ENCODE assay signal across 29 mouse cellular contexts in the genomic region with DNA sequence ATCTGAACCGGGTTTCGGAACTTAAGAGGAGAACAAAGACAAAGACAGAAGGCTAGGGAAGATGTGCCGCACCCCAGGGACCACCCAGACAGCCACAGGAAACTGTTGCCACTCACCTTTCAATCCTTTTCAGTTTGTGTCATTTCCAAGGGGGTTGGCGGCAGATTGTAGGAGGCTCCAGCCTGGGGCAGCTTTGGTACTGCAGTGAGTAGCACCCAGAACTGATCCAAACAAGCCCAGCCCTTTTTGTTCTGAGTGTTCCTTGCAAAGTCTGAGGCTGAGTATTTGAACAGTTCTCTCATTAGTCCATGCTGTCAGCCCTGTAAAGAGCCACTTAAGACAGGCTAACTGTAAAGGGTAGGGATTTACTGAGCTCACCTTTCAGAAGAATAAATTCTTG.
DNase-seq lines count a peak whose midpoint lies in the region; ATAC-seq and TF ChIP-seq lines count a peak whose summit lies in the region.
"Had no signal": no experiment of that assay in that cellular context is flagged by ENCODE, and none has a peak within 500 bp of the region (broad histone marks: within the 10 kb centered on the region; RNA-seq: fewer than 3 reads in every experiment).

No protein-coding gene starts in this region.

- no peaks in the 10 kb centered on the region for H3K36me3 ChIP-seq in lung, embryonic 14.5 days (ENCODE audit: insufficient read depth)
- no peaks in the 10 kb centered on the region for H3K36me3 ChIP-seq in stomach, embryonic 14.5 days (ENCODE audit: control insufficient read depth, insufficient read depth, low read length)
- no peaks in the 10 kb centered on the region for H3K36me3 ChIP-seq in stomach, postnatal 0 days (ENCODE audit: control insufficient read depth, insufficient read depth, low read length)
- H3K36me3 ChIP-seq in embryonic facial prominence, embryonic 14.5 days (ENCODE audit: control insufficient read depth, insufficient read depth, low read length): no peaks in the 10 kb centered on the region
- H3K36me3 ChIP-seq: G1E; hindbrain, embryonic 13.5 days; stomach, embryonic 15.5 days had no signal

- TF ChIP-seq EP300 in stomach, postnatal 0 days (optimal IDR thresholded peaks at IDR 0.05): no peak

- H3K27me3 ChIP-seq in lung, embryonic 14.5 days (ENCODE audit: insufficient read depth, low read length): no peaks in the 10 kb centered on the region
- no peaks in the 10 kb centered on the region for H3K27me3 ChIP-seq in stomach, embryonic 14.5 days (ENCODE audit: control insufficient read depth, insufficient read depth, low read length)
- no peaks in the 10 kb centered on the region for H3K27me3 ChIP-seq in stomach, postnatal 0 days (ENCODE audit: control insufficient read depth, insufficient read depth, low read length)
- no peaks in the 10 kb centered on the region for H3K27me3 ChIP-seq in embryonic facial prominence, embryonic 14.5 days (replicated peaks; ENCODE audit: control insufficient read depth, insufficient read depth, low read length)
- H3K27me3 ChIP-seq: hindbrain, embryonic 13.5 days; stomach, embryonic 15.5 days had no signal

- no peaks in the 10 kb centered on the region for H3K9me3 ChIP-seq in lung, embryonic 14.5 days (ENCODE audit: low read depth, low read length)
- H3K9me3 ChIP-seq in stomach, embryonic 14.5 days (ENCODE audit: control insufficient read depth, low read depth, low read length): no peaks in the 10 kb centered on the region
- no peaks in the 10 kb centered on the region for H3K9me3 ChIP-seq in stomach, postnatal 0 days (ENCODE audit: control insufficient read depth, low read length)
- no peaks in the 10 kb centered on the region for H3K9me3 ChIP-seq in embryonic facial prominence, embryonic 14.5 days (ENCODE audit: control insufficient read depth, low read length)
- H3K9me3 ChIP-seq: hindbrain, embryonic 13.5 days; stomach, embryonic 15.5 days had no signal

- ATAC-seq in lung, embryonic 14.5 days (ENCODE audit: insufficient read depth): peak; percentile 47; the same call in 1 of the 2 replicates
- 0 out of 2 replicates have a peak, but pooled peaks have one; percentile 18 for ATAC-seq in stomach, embryonic 14.5 days (ENCODE audit: insufficient number of reproducible peaks, insufficient read depth, low FRiP score, low read depth)
- ATAC-seq in stomach, postnatal 0 days (ENCODE audit: low FRiP score, low TSS enrichment): no peak
- peak; percentile 67 for ATAC-seq in embryonic facial prominence, embryonic 14.5 days (ENCODE audit: low read depth)
- ATAC-seq: forebrain, embryonic 14.5 days; intestine, postnatal 0 days; midbrain, embryonic 16.5 days had no signal

- no peaks in the 10 kb centered on the region for H3K4me1 ChIP-seq in lung, embryonic 14.5 days (ENCODE audit: insufficient read depth)
- no peaks in the 10 kb centered on the region for H3K4me1 ChIP-seq in stomach, embryonic 14.5 days (ENCODE audit: control insufficient read depth, insufficient read depth, low read length)
- no peaks in the 10 kb centered on the region for H3K4me1 ChIP-seq in stomach, postnatal 0 days (replicated peaks; ENCODE audit: control insufficient read depth, insufficient read depth)
- H3K4me1 ChIP-seq in embryonic facial prominence, embryonic 14.5 days (ENCODE audit: control insufficient read depth, insufficient read depth, low read length): no peaks in the 10 kb centered on the region
- H3K4me1 ChIP-seq: hindbrain, embryonic 13.5 days; stomach, embryonic 15.5 days had no signal

- no peak overlapping the region for H3K4me3 ChIP-seq in lung, embryonic 14.5 days (ENCODE audit: low read depth, low read length)
- H3K4me3 ChIP-seq in stomach, embryonic 14.5 days (ENCODE audit: low read depth, low read length): no peak overlapping the region
- H3K4me3 ChIP-seq in stomach, postnatal 0 days (ENCODE audit: low read depth, low read length): no peak overlapping the region
- H3K4me3 ChIP-seq in embryonic facial prominence, embryonic 14.5 days (ENCODE audit: low read depth, low read length): no peak overlapping the region
- H3K4me3 ChIP-seq: gastrocnemius, adult 2 months; hindbrain, embryonic 13.5 days; stomach, embryonic 15.5 days had no signal

- 44% methylated on average over 4 of the region's 4 CpGs for WGBS in lung, embryonic 14.5 days
- 47% methylated on average over 4 of the region's 4 CpGs for WGBS in stomach, embryonic 14.5 days
- 56% methylated on average over 4 of the region's 4 CpGs for WGBS in stomach, postnatal 0 days
- WGBS in embryonic facial prominence, embryonic 14.5 days: 48% methylated on average over 4 of the region's 4 CpGs

- H3K27ac ChIP-seq in lung, embryonic 14.5 days (ENCODE audit: low read depth): 0 out of 2 replicates have a peak overlapping the region, but pooled peaks have one; percentile 20
- H3K27ac ChIP-seq in stomach, embryonic 14.5 days (ENCODE audit: low read length): no peak overlapping the region
- H3K27ac ChIP-seq in stomach, postnatal 0 days (replicated peaks): no peak overlapping the region
- H3K27ac ChIP-seq in embryonic facial prominence, embryonic 14.5 days (replicated peaks; ENCODE audit: low read depth, low read length): no peak overlapping the region
- H3K27ac ChIP-seq: gastrocnemius, adult 2 months; hindbrain, embryonic 13.5 days; liver, embryonic 14.5 days; stomach, embryonic 15.5 days had no signal

- H3K4me2 ChIP-seq in lung, embryonic 14.5 days: no peak overlapping the region
- H3K4me2 ChIP-seq in stomach, embryonic 14.5 days (replicated peaks; ENCODE audit: low read depth, low read length): no peak overlapping the region
- no peak overlapping the region for H3K4me2 ChIP-seq in stomach, postnatal 0 days (replicated peaks; ENCODE audit: low read depth)
- no peak overlapping the region for H3K4me2 ChIP-seq in embryonic facial prominence, embryonic 14.5 days (ENCODE audit: low read depth, low read length)
- H3K4me2 ChIP-seq: heart, embryonic 11.5 days; hindbrain, embryonic 13.5 days; stomach, embryonic 15.5 days had no signal

- DNase-seq in lung, embryonic 14.5 days: no peak
- DNase-seq in lung, postnatal 4 days: no peak
- DNase-seq in stomach, postnatal 0 days (ENCODE audit: low spot score): no peak
- DNase-seq in R1 (ENCODE audit: low read depth, low spot score): peak; percentile 51
- DNase-seq in embryonic facial prominence, embryonic 14.5 days (ENCODE audit: low spot score): no peak
- DNase-seq in right cerebral cortex, postnatal 14 days: no peak
- DNase-seq in layer of hippocampus, adult 8-10 months (ENCODE audit: low spot score in 2 of 2): no peak
- DNase-seq: adrenal gland, postnatal 36 days; cerebellum, adult 2 months; cerebellum, postnatal 36 days; gastrocnemius, adult 2 months; gastrocnemius, postnatal 36 days; heart, adult 18-20 months; heart, postnatal 36 days; kidney, adult 9 months; kidney, postnatal 10 days; layer of hippocampus, adult 9-11 months; liver; lung, adult 2 months; thymus, postnatal 4 days had no signal

- H3K9ac ChIP-seq in lung, embryonic 14.5 days: no peak overlapping the region
- no peak overlapping the region for H3K9ac ChIP-seq in stomach, embryonic 14.5 days (replicated peaks; ENCODE audit: low read depth, low read length)
- H3K9ac ChIP-seq in stomach, postnatal 0 days (ENCODE audit: low read length): no peak overlapping the region
- no peak overlapping the region for H3K9ac ChIP-seq in embryonic facial prominence, embryonic 14.5 days (ENCODE audit: low read depth, low read length)
- H3K9ac ChIP-seq: hindbrain, embryonic 13.5 days; liver, embryonic 14.5 days; stomach, embryonic 15.5 days had no signal

- no peak for TF ChIP-seq CTCF in lung, embryonic 14.5 days (IDR thresholded peaks at IDR 0.05; ENCODE audit: low read depth)
- no peak for TF ChIP-seq CTCF in stomach, postnatal 0 days (IDR thresholded peaks at IDR 0.05; ENCODE audit: low read depth)
